Mouse (Mus musculus) thymus, postnatal 4 days (tissue): ENCODE measurements at regions not wholly inside any gene's neighbourhood (a gene's known extent, or its start where the extent isn't known, plus 50 kb on each side); places are given as distances from the start of the nearest gene placed in this dataset.

Experiments
- DNase-seq: peaks from one replicate; pipeline ENCODE4 v3.0.0; 2021

- no peak for DNase-seq
Measured at GRCm38 (mm10) chr5:148454200-148454599, 54.5 kb upstream of the Slc7a1 start.

GRCm38 (mm10) chr5:148453776-148454175 is 54.1 kb upstream of the Slc7a1 start:
- no peak for DNase-seq

GRCm38 (mm10) chr5:148452909-148453632 is 53.4 kb upstream of the Slc7a1 start:
- no peak for DNase-seq

GRCm38 (mm10) chr5:148451811-148452210 is 52.1 kb upstream of the Slc7a1 start:
- peak; percentile 75 for DNase-seq

GRCm38 (mm10) chr5:148450924-148451323 is 51.2 kb upstream of the Slc7a1 start:
- DNase-seq = peak; percentile 77
